Mouse (Mus musculus) liver, embryonic 16.5 days (tissue): Measurements from ENCODE around the gene Pdpn. TPM values are rescaled to one million over a fixed set of nuclear protein-coding genes. Genes with fewer than 3 reads are reported as not detected.

ENCODE experiments used
- ATAC-seq: fragments of 200-750 bp; cut with Nextera tagmentation; 2 replicates; pipeline ENCODE4 v1.8.0; 2017; ENCODE audit warnings: low read depth, mild to moderate bottlenecking, moderate number of reproducible peaks, moderate library complexity
- H3K27ac ChIP-seq: fragments of 300-500 bp; sonication (generic); 2 replicates; pipeline ENCODE4 v1.5.1; 2014; ENCODE audit warnings: mild to moderate bottlenecking, low read length
- H3K27me3 ChIP-seq: fragments of 300-500 bp; sonication (generic); 2 replicates; pipeline ENCODE4 v1.6.1; 2014; ENCODE audit warnings: low read depth, low read length, mixed read lengths; ENCODE audit not compliant: control insufficient read depth, insufficient read depth
- H3K36me3 ChIP-seq: fragments of 300-500 bp; sonication (generic); 2 replicates; pipeline ENCODE4 v1.6.1; 2014; ENCODE audit warnings: mild to moderate bottlenecking; ENCODE audit not compliant: control insufficient read depth, insufficient read depth
- H3K4me1 ChIP-seq: fragments of 300-500 bp; sonication (generic); 2 replicates; pipeline ENCODE4 v1.6.1; 2014; ENCODE audit warnings: low read depth, low read length, mixed read lengths; ENCODE audit not compliant: control insufficient read depth
- H3K4me2 ChIP-seq: fragments of 300-500 bp; sonication (generic); 2 replicates; pipeline ENCODE4 v1.6.1; 2014; ENCODE audit warnings: low read depth, low read length, mixed read lengths
- H3K4me3 ChIP-seq: fragments of 300-500 bp; sonication (generic); 2 replicates; pipeline ENCODE4 v1.5.1; 2014; ENCODE audit warnings: low read depth, mild to moderate bottlenecking, low read length
- H3K9ac ChIP-seq: fragments of 300-500 bp; sonication (generic); 2 replicates; pipeline ENCODE4 v1.6.1; 2014; ENCODE audit warnings: low read depth, low read length
- H3K9me3 ChIP-seq: fragments of 300-500 bp; sonication (generic); replicated peaks from 2 replicates; pipeline ENCODE4 v1.6.1; 2016; ENCODE audit warnings: low read length; ENCODE audit not compliant: control insufficient read depth
- WGBS: fragments of 180-500 bp; shearing (Covaris S2); extraction: QIAGEN DNeasy Blood & Tissue Kit; methylation state at CpG from one replicate; pipeline ENCODE4 v1.1.7; 2014; ENCODE audit not compliant: insufficient replicate concordance; 5-methylcytosine and 5-hydroxymethylcytosine counted together
- polyA plus RNA-seq: library from polyadenylated mRNA; unstranded; fragments of >200 nt; fragmentation: Nextera tagmentation; extraction: Ambion mirVana; gene quantifications from 2 replicates; pipeline ENCODE4 v1.2.1, GENCODE M21; 2015

Gene Pdpn
- polyA plus RNA-seq, 1 experiment from 2014 or later = 1.5 TPM

GRCm38 (mm10) chr4:143270903-143271302 lies 28.5 kb downstream of the Pdpn start:
- Histone ChIP-seq H3K9ac (no peak overlapping the region), H3K27me3 (no peaks in the 10 kb centered on the region), H3K4me2 (no peak overlapping the region), H3K27ac (no peak overlapping the region), H3K9me3 (no peaks in the 10 kb centered on the region), H3K36me3 (no peaks in the 10 kb centered on the region), H3K4me1 (no peaks in the 10 kb centered on the region), H3K4me3 (no peak overlapping the region)
- no peak for ATAC-seq
- WGBS = 35% methylated on average over 3 of the region's 3 CpGs

- Histone ChIP-seq H3K4me1 (no peaks in the 10 kb centered on the region), H3K9me3 (no peaks in the 10 kb centered on the region), H3K9ac (no peak overlapping the region), H3K36me3 (no peaks in the 10 kb centered on the region), H3K4me2 (no peak overlapping the region), H3K27me3 (no peaks in the 10 kb centered on the region), H3K4me3 (no peak overlapping the region), H3K27ac (no peak overlapping the region)
- WGBS = 70% methylated on average over 12 of the region's 12 CpGs
- no peak for ATAC-seq
Measured at GRCm38 (mm10) chr4:143262696-143263095, 36.7 kb downstream of the Pdpn start.

- H3K27me3 ChIP-seq = no peaks in the 10 kb centered on the region
- H3K4me1 ChIP-seq = no peaks in the 10 kb centered on the region
- H3K36me3 ChIP-seq = no peaks in the 10 kb centered on the region
- 17% methylated on average over 6 of the region's 8 CpGs for WGBS
- H3K27ac ChIP-seq = no peak overlapping the region
- no peak for ATAC-seq
- H3K4me2 ChIP-seq = no peak overlapping the region
- no peaks in the 10 kb centered on the region for H3K9me3 ChIP-seq
- no peak overlapping the region for H3K9ac ChIP-seq
- H3K4me3 ChIP-seq = no peak overlapping the region
Measured at GRCm38 (mm10) chr4:143259718-143260349, 39.5 kb downstream of the Pdpn start.

GRCm38 (mm10) chr4:143258517-143258916 lies 40.8 kb downstream of the Pdpn start:
- Histone ChIP-seq H3K9me3 (no peaks in the 10 kb centered on the region), H3K4me1 (no peaks in the 10 kb centered on the region), H3K36me3 (no peaks in the 10 kb centered on the region), H3K27ac (no peak overlapping the region), H3K27me3 (no peaks in the 10 kb centered on the region), H3K4me2 (peak overlapping the region; percentile 26), H3K9ac (no peak overlapping the region), H3K4me3 (no peak overlapping the region; the same call in 1 of the 2 replicates)
- WGBS = 33% methylated on average over 19 of the region's 19 CpGs
- no peak for ATAC-seq

GRCm38 (mm10) chr4:143257971-143258370 lies 41.4 kb downstream of the Pdpn start:
- ATAC-seq = no peak
- no peaks in the 10 kb centered on the region; the same call in 1 of the 2 replicates for H3K9me3 ChIP-seq
- WGBS = 32% methylated on average over 6 of the region's 6 CpGs
- H3K4me3 ChIP-seq = no peak overlapping the region
- no peak overlapping the region for H3K27ac ChIP-seq
- no peaks in the 10 kb centered on the region for H3K4me1 ChIP-seq
- no peak overlapping the region for H3K4me2 ChIP-seq
- H3K36me3 ChIP-seq = no peaks in the 10 kb centered on the region
- H3K27me3 ChIP-seq = no peaks in the 10 kb centered on the region
- no peak overlapping the region for H3K9ac ChIP-seq

- no peaks in the 10 kb centered on the region for H3K4me1 ChIP-seq
- H3K4me2 ChIP-seq = no peak overlapping the region
- H3K27me3 ChIP-seq = no peaks in the 10 kb centered on the region
- WGBS = 69% methylated on average over 8 of the region's 8 CpGs
- no peak overlapping the region for H3K27ac ChIP-seq
- no peak overlapping the region for H3K9ac ChIP-seq
- no peaks in the 10 kb centered on the region; the same call in 1 of the 2 replicates for H3K9me3 ChIP-seq
- no peaks in the 10 kb centered on the region for H3K36me3 ChIP-seq
- H3K4me3 ChIP-seq = no peak overlapping the region
- no peak for ATAC-seq
Measured at GRCm38 (mm10) chr4:143255541-143255940, 43.8 kb downstream of the Pdpn start.

- H3K4me2 ChIP-seq = no peak overlapping the region
- no peaks in the 10 kb centered on the region for H3K36me3 ChIP-seq
- WGBS = 67% methylated on average over 1 of the region's 1 CpGs
- no peak overlapping the region for H3K4me3 ChIP-seq
- no peak overlapping the region for H3K9ac ChIP-seq
- H3K27me3 ChIP-seq = no peaks in the 10 kb centered on the region
- no peaks in the 10 kb centered on the region for H3K4me1 ChIP-seq
- H3K9me3 ChIP-seq = no peaks in the 10 kb centered on the region; the same call in 1 of the 2 replicates
- ATAC-seq = no peak
- no peak overlapping the region for H3K27ac ChIP-seq
Measured at GRCm38 (mm10) chr4:143253356-143253755, 46.0 kb downstream of the Pdpn start.

- H3K4me3 ChIP-seq = no peak overlapping the region
- H3K36me3 ChIP-seq = no peaks in the 10 kb centered on the region
- H3K4me2 ChIP-seq = no peak overlapping the region
- H3K27me3 ChIP-seq = no peaks in the 10 kb centered on the region
- 60% methylated on average over 5 of the region's 5 CpGs for WGBS
- H3K9me3 ChIP-seq = no peaks in the 10 kb centered on the region
- no peaks in the 10 kb centered on the region for H3K4me1 ChIP-seq
- H3K9ac ChIP-seq = no peak overlapping the region
- ATAC-seq = no peak
- H3K27ac ChIP-seq = no peak overlapping the region
Measured at GRCm38 (mm10) chr4:143248050-143248449, 51.3 kb downstream of the Pdpn start.

- H3K27me3 ChIP-seq = no peaks in the 10 kb centered on the region
- ATAC-seq = no peak
- no peak overlapping the region for H3K9ac ChIP-seq
- H3K4me3 ChIP-seq = no peak overlapping the region
- H3K4me2 ChIP-seq = no peak overlapping the region
- no peaks in the 10 kb centered on the region; the same call in 1 of the 2 replicates for H3K4me1 ChIP-seq
- no peaks in the 10 kb centered on the region for H3K36me3 ChIP-seq
- no peaks in the 10 kb centered on the region for H3K9me3 ChIP-seq
- 56% methylated on average over 9 of the region's 9 CpGs for WGBS
- H3K27ac ChIP-seq = no peak overlapping the region
Measured at GRCm38 (mm10) chr4:143241294-143241693, 58.1 kb downstream of the Pdpn start.
